Mouse (Mus musculus): Measurements from ENCODE around the gene Gm9857. TPM values are rescaled to one million over a fixed set of nuclear protein-coding genes. Genes with fewer than 3 reads are reported as not detected.

Gm9857 gene
- polyA plus RNA-seq, 1 experiment from 2014 or later = not detected

DNA sequence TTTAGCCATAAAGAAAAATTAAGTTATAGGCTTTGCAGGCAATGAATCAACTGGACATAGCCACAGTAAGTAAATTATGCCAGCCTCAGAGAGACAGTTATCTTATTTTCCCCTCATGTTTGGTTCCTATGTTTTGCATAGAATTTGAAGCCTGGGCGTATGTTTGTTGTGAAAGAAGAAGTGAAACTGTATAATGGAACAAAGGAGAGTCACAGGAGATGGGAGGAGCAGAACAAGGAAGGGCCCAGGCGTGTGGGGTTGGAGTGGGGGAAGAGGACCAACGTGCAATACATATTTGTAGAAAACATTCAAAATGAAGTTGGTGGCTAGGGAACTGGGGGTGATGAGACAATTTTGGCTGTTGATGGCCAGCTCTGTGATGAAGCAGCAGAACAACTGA is 40.1 kb downstream of the Gm9857 start:
- no peak overlapping the region for H3K4me3 ChIP-seq
- no peaks in the 10 kb centered on the region for H3K9me3 ChIP-seq
- 84% methylated on average over 3 of the region's 3 CpGs for WGBS

GRCm38 (mm10) chr3:108898640-108899039 is 41.6 kb downstream of the Gm9857 start:
- no peaks in the 10 kb centered on the region for H3K27me3 ChIP-seq
- no peaks in the 10 kb centered on the region for H3K9me3 ChIP-seq
- no peak overlapping the region for H3K4me3 ChIP-seq
- H3K4me1 ChIP-seq = no peaks in the 10 kb centered on the region
- H3K9ac ChIP-seq = no peak overlapping the region
- 96% methylated on average over 4 of the region's 4 CpGs for WGBS
- no peak for ATAC-seq (ENCODE audit: insufficient number of reproducible peaks, low FRiP score, low TSS enrichment, low read depth)
- no peak overlapping the region for H3K4me2 ChIP-seq
- H3K27ac ChIP-seq = no peak overlapping the region
- H3K36me3 ChIP-seq = peaks cover 8% of the 10 kb centered on the region

More for the DNA sequence above, 40.1 kb downstream of the Gm9857 start:
- Histone ChIP-seq H3K36me3 (peaks cover 24% of the 10 kb centered on the region), H3K4me1 (no peaks in the 10 kb centered on the region), H3K9ac (no peak overlapping the region), H3K27ac (no peak overlapping the region), H3K4me2 (no peak overlapping the region), H3K27me3 (no peaks in the 10 kb centered on the region)
- ATAC-seq (ENCODE audit: insufficient number of reproducible peaks, low FRiP score, low TSS enrichment, low read depth) = no peak

DNA sequence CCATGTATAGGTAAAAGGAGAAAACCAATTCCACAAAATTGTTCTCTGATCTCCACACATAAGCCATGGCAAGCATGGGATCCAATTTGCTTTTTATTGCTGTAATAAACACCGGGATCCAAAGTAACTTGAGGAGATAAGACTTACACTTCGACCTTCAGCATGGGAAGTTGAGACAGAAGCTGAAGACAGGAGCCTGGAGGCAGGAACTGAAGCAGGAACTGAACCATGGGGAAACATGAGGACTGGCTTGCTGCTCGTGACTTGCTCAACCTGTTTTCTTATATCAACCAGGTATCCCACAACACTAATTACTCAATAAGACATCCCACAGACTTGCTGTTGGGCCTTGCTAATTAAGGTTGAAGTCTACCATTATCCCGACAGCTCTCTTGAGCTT is 47.3 kb downstream of the Gm9857 start:
- Histone ChIP-seq H3K4me2 (no peak overlapping the region), H3K36me3 (no peaks in the 10 kb centered on the region), H3K9me3 (no peaks in the 10 kb centered on the region), H3K27ac (no peak overlapping the region), H3K4me3 (no peak overlapping the region), H3K27me3 (no peaks in the 10 kb centered on the region), H3K9ac (no peak overlapping the region), H3K4me1 (no peaks in the 10 kb centered on the region)
- WGBS = 42% methylated on average over 4 of the region's 4 CpGs
- ATAC-seq (ENCODE audit: insufficient number of reproducible peaks, low FRiP score, low TSS enrichment, low read depth) = no peak

DNA sequence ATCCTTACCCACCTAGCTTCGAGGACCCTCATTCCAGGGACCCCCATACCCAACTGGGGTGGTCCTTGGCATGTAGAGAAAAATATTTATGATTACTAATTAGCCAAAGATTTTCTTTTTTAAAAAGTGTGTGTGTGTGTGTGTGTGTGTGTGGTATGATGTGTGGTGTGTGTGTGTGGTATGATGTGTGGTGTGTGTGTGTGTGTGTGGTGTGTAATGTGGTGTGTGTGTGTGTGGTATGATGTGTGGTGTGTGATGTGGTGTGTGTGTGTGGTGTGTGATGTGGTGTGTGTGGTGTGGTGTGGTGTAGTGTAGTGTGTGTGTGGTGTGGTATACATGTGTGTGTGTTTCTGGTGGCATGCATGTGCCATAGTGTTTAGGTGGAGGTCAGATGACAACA is 48.2 kb downstream of the Gm9857 start:
- H3K4me3 ChIP-seq = no peak overlapping the region
- no peak for ATAC-seq (ENCODE audit: insufficient number of reproducible peaks, low FRiP score, low TSS enrichment, low read depth)
- no peaks in the 10 kb centered on the region for H3K27me3 ChIP-seq
- no peaks in the 10 kb centered on the region for H3K9me3 ChIP-seq
- no peaks in the 10 kb centered on the region for H3K4me1 ChIP-seq
- H3K4me2 ChIP-seq = no peak overlapping the region
- no peaks in the 10 kb centered on the region for H3K36me3 ChIP-seq
- WGBS = 63% methylated on average over 1 of the region's 1 CpGs
- H3K9ac ChIP-seq = no peak overlapping the region
- no peak overlapping the region for H3K27ac ChIP-seq

Other genes starting within 250 kb of the Gm9857 start
- 95.9 and 103 TPM in 2 replicates for gene Gpsm2, start 218.1 kb downstream of the Gm9857 start, polyA plus RNA-seq (2015; fragmentation: Nextera tagmentation; extraction: Ambion mirVana)
- gene Aknad1, start 200.8 kb downstream of the Gm9857 start, polyA plus RNA-seq (2015; fragmentation: Nextera tagmentation; extraction: Ambion mirVana) = 1.3 and 1.5 TPM in 2 replicates
- gene Stxbp3, start 99.9 kb downstream of the Gm9857 start, polyA plus RNA-seq (2015; fragmentation: Nextera tagmentation; extraction: Ambion mirVana) = 46.6 and 51.8 TPM in 2 replicates
- 0.29 and 0.79 TPM in 2 replicates for gene Fndc7, start 50.4 kb downstream of the Gm9857 start, polyA plus RNA-seq (2015; fragmentation: Nextera tagmentation; extraction: Ambion mirVana)
- gene Prpf38b, start 28.7 kb downstream of the Gm9857 start, polyA plus RNA-seq (2015; fragmentation: Nextera tagmentation; extraction: Ambion mirVana) = 74.7 and 90.3 TPM in 2 replicates
- gene Henmt1, start 572 bp downstream of the Gm9857 start, polyA plus RNA-seq (2015; fragmentation: Nextera tagmentation; extraction: Ambion mirVana) = 0.51 and 1.00 TPM in 2 replicates
- 12.1 and 12.3 TPM in 2 replicates for gene Fam102b, start 87.2 kb upstream of the Gm9857 start, polyA plus RNA-seq (2015; fragmentation: Nextera tagmentation; extraction: Ambion mirVana)
- not detected in 2 replicates for gene Slc25a54, start 140.0 kb upstream of the Gm9857 start, polyA plus RNA-seq (2015; fragmentation: Nextera tagmentation; extraction: Ambion mirVana)
- 48.5 and 50.3 TPM in 2 replicates for gene Slc25a24, start 182.7 kb upstream of the Gm9857 start, polyA plus RNA-seq (2015; fragmentation: Nextera tagmentation; extraction: Ambion mirVana)